Mouse (Mus musculus): ENCODE measurements around the gene Pacsin2.

GRCm38 (mm10) chr15:83408692-83409442 is 55.5 kb downstream of the Pacsin2 start:
- TF ChIP-seq GATA1 (IDR thresholded peaks at IDR 0.05; ENCODE audit: low read length) (no peak), TAL1 (IDR thresholded peaks at IDR 0.05; ENCODE audit: low read length) (no peak)

Measured in erythroblast, embryonic 14.5 days (primary cell).